Mouse (Mus musculus) embryonic fibroblast, embryonic 13.5 days (primary cell): ENCODE results near the gene Anapc15-ps.

Experiments
- CTCF ChIP-seq: IDR thresholded peaks from 2 replicates; pipeline ENCODE4 v1.5.1; 2011; ENCODE audit warnings: mild to moderate bottlenecking, control low read depth, low read length, moderate library complexity, borderline replicate concordance; ENCODE audit not compliant: insufficient read depth
- POLR2A ChIP-seq: IDR thresholded peaks from 2 replicates; pipeline ENCODE4 v1.6.1; 2011; ENCODE audit warnings: low read depth, mild to moderate bottlenecking, control low read depth, low read length, moderate library complexity

DNA sequence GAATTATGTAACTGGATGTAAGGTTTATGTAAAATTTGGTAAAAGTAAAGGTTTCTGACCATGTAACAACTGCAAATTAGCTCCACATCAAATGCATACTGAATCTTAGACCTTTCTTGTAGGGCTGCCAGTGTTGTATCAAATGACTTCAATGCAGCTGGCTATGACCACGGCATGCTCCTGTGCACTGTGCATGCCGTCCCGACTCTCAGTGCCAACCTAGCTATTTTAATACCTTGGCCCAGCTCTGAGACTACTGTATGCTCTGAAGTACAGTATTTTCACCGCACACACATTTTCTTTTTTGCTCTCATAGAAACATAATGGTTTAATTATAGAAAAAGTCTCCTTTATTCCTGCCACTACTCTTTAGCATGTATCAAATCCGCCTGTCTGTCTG is 31.9 kb downstream of the Anapc15-ps start:
- TF ChIP-seq CTCF, result no peak
- no peak for TF ChIP-seq POLR2A
